ENCODE assay signal across 15 mouse cellular contexts in genomic region chr9:110093303-110093702, GRCm38 (mm10). TPM values are rescaled to one million over a fixed set of nuclear protein-coding genes. Genes with fewer than 3 reads are reported as not detected.
A peak's percentile ranks its signal among the peaks of the same experiment; 100 is the strongest.
DNase-seq lines count a peak whose midpoint lies in the region; ATAC-seq and TF ChIP-seq lines count a peak whose summit lies in the region.
"Had no signal": no experiment of that assay in that cellular context is flagged by ENCODE, and none has a peak within 500 bp of the region (broad histone marks: within the 10 kb centered on the region; RNA-seq: fewer than 3 reads in every experiment).

No protein-coding gene starts in this region.

- TF ChIP-seq CTCF in intestine, postnatal 0 days (IDR thresholded peaks at IDR 0.05; ENCODE audit: low read depth): peak; percentile 32
- peak; percentile 21; the same call in 1 of the 2 replicates for TF ChIP-seq CTCF in lung, postnatal 0 days (IDR thresholded peaks at IDR 0.05)

- DNase-seq in lung, postnatal 0 days (ENCODE audit: low spot score): no peak
- DNase-seq in lung, postnatal 25 days (ENCODE audit: low spot score): no peak
- DNase-seq in ES-CJ7 (ENCODE audit: low read depth, low spot score): peak; percentile 52
- DNase-seq in natural killer cell, adult 2 months (ENCODE audit: low spot score in 2 of 2): peak; percentile 9 to 23
- no peak for DNase-seq in right cerebral cortex, postnatal 14 days
- DNase-seq: cerebellum, postnatal 25 days; gastrocnemius, postnatal 36 days; heart, postnatal 10 days; lung, adult 18-20 months had no signal

- no peak overlapping the region for H3K9ac ChIP-seq in intestine, postnatal 0 days (ENCODE audit: low read depth, low read length)
- no peak overlapping the region for H3K9ac ChIP-seq in intestine, embryonic 16.5 days (ENCODE audit: low read depth, low read length)
- H3K9ac ChIP-seq in lung, postnatal 0 days (replicated peaks; ENCODE audit: low read depth): no peak overlapping the region
- H3K9ac ChIP-seq: hindbrain, embryonic 13.5 days; limb, embryonic 15.5 days had no signal

- WGBS in intestine, postnatal 0 days: 84% methylated on average over 4 of the region's 4 CpGs
- WGBS in intestine, embryonic 16.5 days: 86% methylated on average over 4 of the region's 4 CpGs
- WGBS in lung, postnatal 0 days: 83% methylated on average over 4 of the region's 4 CpGs

- H3K4me1 ChIP-seq in intestine, postnatal 0 days (replicated peaks; ENCODE audit: control insufficient read depth, insufficient read depth, low read length): no peaks in the 10 kb centered on the region
- no peaks in the 10 kb centered on the region for H3K4me1 ChIP-seq in intestine, embryonic 16.5 days (ENCODE audit: control insufficient read depth, insufficient read depth, low read length)
- H3K4me1 ChIP-seq in lung, postnatal 0 days (ENCODE audit: insufficient read depth, low read depth, low read length): no peaks in the 10 kb centered on the region
- H3K4me1 ChIP-seq: heart, embryonic 10.5 days; hindbrain, embryonic 13.5 days; limb, embryonic 15.5 days had no signal

- H3K27me3 ChIP-seq in intestine, postnatal 0 days (replicated peaks; ENCODE audit: control insufficient read depth, insufficient read depth, low read length): no peaks in the 10 kb centered on the region
- H3K27me3 ChIP-seq in intestine, embryonic 16.5 days (replicated peaks; ENCODE audit: control insufficient read depth, insufficient read depth, low read length): no peaks in the 10 kb centered on the region
- H3K27me3 ChIP-seq in lung, postnatal 0 days (replicated peaks; ENCODE audit: insufficient read depth, low read length): no peaks in the 10 kb centered on the region
- H3K27me3 ChIP-seq: CH12.LX; hindbrain, embryonic 13.5 days; limb, embryonic 15.5 days had no signal

- H3K27ac ChIP-seq in intestine, postnatal 0 days (ENCODE audit: low read depth, low read length): no peak overlapping the region
- no peak overlapping the region for H3K27ac ChIP-seq in intestine, embryonic 16.5 days (ENCODE audit: low read length)
- H3K27ac ChIP-seq in lung, postnatal 0 days (ENCODE audit: low read length): no peak overlapping the region
- H3K27ac ChIP-seq: heart, embryonic 10.5 days; hindbrain, embryonic 13.5 days; limb, embryonic 15.5 days had no signal

- no peak for TF ChIP-seq EP300 in lung, postnatal 0 days (IDR thresholded peaks at IDR 0.05)

- no peaks in the 10 kb centered on the region for H3K9me3 ChIP-seq in intestine, postnatal 0 days (ENCODE audit: control insufficient read depth)
- H3K9me3 ChIP-seq in intestine, embryonic 16.5 days (ENCODE audit: control insufficient read depth, low read length): no peaks in the 10 kb centered on the region
- no peaks in the 10 kb centered on the region for H3K9me3 ChIP-seq in lung, postnatal 0 days (ENCODE audit: low read length)
- H3K9me3 ChIP-seq: heart, embryonic 10.5 days; hindbrain, embryonic 13.5 days; limb, embryonic 15.5 days had no signal

- peaks cover 71% of the 10 kb centered on the region for H3K36me3 ChIP-seq in intestine, postnatal 0 days (ENCODE audit: control insufficient read depth, insufficient read depth)
- H3K36me3 ChIP-seq in intestine, embryonic 16.5 days (ENCODE audit: control insufficient read depth, insufficient read depth, low read length): peaks cover 32% of the 10 kb centered on the region
- peaks cover 47% of the 10 kb centered on the region for H3K36me3 ChIP-seq in lung, postnatal 0 days (ENCODE audit: insufficient read depth, low read length)

- H3K4me2 ChIP-seq in intestine, postnatal 0 days (replicated peaks; ENCODE audit: low read depth): no peak overlapping the region
- no peak overlapping the region for H3K4me2 ChIP-seq in intestine, embryonic 16.5 days (ENCODE audit: low read depth, low read length)
- no peak overlapping the region for H3K4me2 ChIP-seq in lung, postnatal 0 days (replicated peaks; ENCODE audit: low read depth, low read length)
- H3K4me2 ChIP-seq: hindbrain, embryonic 13.5 days; limb, embryonic 15.5 days had no signal

- H3K4me3 ChIP-seq in intestine, postnatal 0 days (ENCODE audit: low read depth, low read length): no peak overlapping the region
- H3K4me3 ChIP-seq in intestine, embryonic 16.5 days (ENCODE audit: low read length): no peak overlapping the region
- no peak overlapping the region for H3K4me3 ChIP-seq in lung, postnatal 0 days (ENCODE audit: low read depth, low read length)
- H3K4me3 ChIP-seq: heart, embryonic 10.5 days; hindbrain, embryonic 13.5 days; limb, embryonic 15.5 days had no signal

- ATAC-seq in intestine, postnatal 0 days: no peak
- no peak for ATAC-seq in intestine, embryonic 16.5 days
- no peak for ATAC-seq in lung, postnatal 0 days

RNA-seq across cellular contexts. Expression of gene Smarcc1, which starts 24.2 kb away (rescaled TPM):
- polyA plus RNA-seq in intestine, postnatal 0 days (2015; fragmentation: Nextera tagmentation; extraction: Ambion mirVana): 21.6 and 23.3 TPM in 2 replicates
- polyA plus RNA-seq in intestine, embryonic 16.5 days (2015; fragmentation: Nextera tagmentation; extraction: Ambion mirVana): 56.8 and 60.8 TPM in 2 replicates
- 26.4 and 29.2 TPM in 2 replicates for polyA plus RNA-seq in lung, postnatal 0 days (2015; fragmentation: Nextera tagmentation; extraction: Ambion mirVana)

RNA-seq across cellular contexts. Expression of gene Dhx30, which starts 24.3 kb away (rescaled TPM):
- 37.7 and 40.9 TPM in 2 replicates for polyA plus RNA-seq in intestine, postnatal 0 days (2015; fragmentation: Nextera tagmentation; extraction: Ambion mirVana)
- polyA plus RNA-seq in intestine, embryonic 16.5 days (2015; fragmentation: Nextera tagmentation; extraction: Ambion mirVana): 77.2 and 83.9 TPM in 2 replicates
- polyA plus RNA-seq in lung, postnatal 0 days (2015; fragmentation: Nextera tagmentation; extraction: Ambion mirVana): 51.7 and 56.7 TPM in 2 replicates

Comparison
In these comparisons a context has a peak if more than half of its experiments do, and no peak if none do; other contexts are left out.
1. DNase-seq: peak in ES-CJ7 (single experiment) and natural killer cell, adult 2 months (2 of 2); none in lung, postnatal 0 days (single experiment), lung, postnatal 25 days (single experiment) and right cerebral cortex, postnatal 14 days (single experiment).